Mouse (Mus musculus) neural tube, embryonic 13.5 days (tissue): ENCODE measurements around the gene Vrk1. TPM values are rescaled to one million over a fixed set of nuclear protein-coding genes. Genes with fewer than 3 reads are reported as not detected.
A peak's percentile ranks its signal among the peaks of the same experiment; 100 is the strongest.

Experiments
- ATAC-seq: fragments of 200-750 bp; cut with Nextera tagmentation; 2 replicates; pipeline ENCODE4 v1.8.0; 2017; ENCODE audit warnings: low read depth, mild to moderate bottlenecking, moderate TSS enrichment, moderate library complexity
- H3K27ac ChIP-seq: fragments of 300-500 bp; sonication (generic); replicated peaks from 2 replicates; pipeline ENCODE4 v1.5.1; 2015; ENCODE audit warnings: moderate library complexity, mild to moderate bottlenecking, inconsistent platforms
- H3K27me3 ChIP-seq: fragments of 300-500 bp; sonication (generic); 2 replicates; pipeline ENCODE4 v1.6.1; 2015; ENCODE audit warnings: mild to moderate bottlenecking, inconsistent platforms
- H3K36me3 ChIP-seq: fragments of 300-500 bp; sonication (generic); 2 replicates; pipeline ENCODE4 v1.6.1; 2015; ENCODE audit warnings: mild to moderate bottlenecking, inconsistent platforms
- H3K4me1 ChIP-seq: fragments of 300-500 bp; sonication (generic); replicated peaks from 2 replicates; pipeline ENCODE4 v1.6.1; 2015; ENCODE audit warnings: inconsistent platforms
- H3K4me2 ChIP-seq: fragments of 300-500 bp; sonication (generic); 2 replicates; pipeline ENCODE4 v1.6.1; 2015; ENCODE audit warnings: inconsistent platforms, mild to moderate bottlenecking, moderate library complexity
- H3K4me3 ChIP-seq: fragments of 300-500 bp; sonication (generic); 2 replicates; pipeline ENCODE4 v1.5.1; 2015; ENCODE audit warnings: mild to moderate bottlenecking, inconsistent platforms
- H3K9ac ChIP-seq: fragments of 300-500 bp; sonication (generic); 2 replicates; pipeline ENCODE4 v1.6.1; 2015; ENCODE audit warnings: moderate library complexity, mild to moderate bottlenecking, inconsistent platforms
- H3K9me3 ChIP-seq: fragments of 300-500 bp; sonication (generic); 2 replicates; pipeline ENCODE4 v1.6.1; 2016; ENCODE audit warnings: inconsistent platforms
- WGBS: fragments of 180-500 bp; shearing (Covaris S2); methylation state at CpG from one replicate; pipeline ENCODE4 v1.1.7; 2015; 5-methylcytosine and 5-hydroxymethylcytosine counted together
- polyA plus RNA-seq: library from polyadenylated mRNA; unstranded; fragments of >200 nt; fragmentation: Nextera tagmentation; extraction: Ambion mirVana; gene quantifications from 2 replicates; pipeline ENCODE4 v1.2.1, GENCODE M21; 2015

The Vrk1 gene
- polyA plus RNA-seq, 1 experiment from 2014 or later, result 36.4 TPM

DNA sequence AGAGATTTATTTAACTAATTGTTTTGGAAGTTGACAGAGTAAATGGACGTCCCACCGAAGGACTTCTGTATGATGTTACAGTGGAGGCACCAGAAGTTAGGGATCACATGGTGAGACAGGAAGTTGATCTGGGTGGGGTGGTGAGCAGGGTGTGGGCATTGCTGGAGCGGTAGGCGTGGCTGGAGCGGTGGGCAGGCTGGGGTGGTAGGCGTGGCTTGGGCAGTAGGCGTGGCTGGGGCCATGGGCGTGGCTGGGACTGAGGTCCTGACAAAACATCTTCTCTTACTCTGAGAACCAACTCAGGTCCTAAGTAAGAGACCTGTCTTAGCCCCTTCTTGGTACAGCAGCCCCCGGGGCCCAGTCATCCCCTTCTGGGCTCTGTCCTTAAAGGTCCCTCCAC lies 84.8 kb downstream of the Vrk1 start:
- H3K27ac ChIP-seq, result no peak overlapping the region
- H3K9me3 ChIP-seq, result peaks cover 4% of the 10 kb centered on the region; the same call in 1 of the 2 replicates
- H3K4me2 ChIP-seq, result no peak overlapping the region
- H3K27me3 ChIP-seq, result no peaks in the 10 kb centered on the region
- no peak for ATAC-seq
- WGBS, result 97% methylated on average over 9 of the region's 9 CpGs
- no peaks in the 10 kb centered on the region for H3K4me1 ChIP-seq
- no peak overlapping the region for H3K9ac ChIP-seq
- no peak overlapping the region for H3K4me3 ChIP-seq
- no peaks in the 10 kb centered on the region for H3K36me3 ChIP-seq

DNA sequence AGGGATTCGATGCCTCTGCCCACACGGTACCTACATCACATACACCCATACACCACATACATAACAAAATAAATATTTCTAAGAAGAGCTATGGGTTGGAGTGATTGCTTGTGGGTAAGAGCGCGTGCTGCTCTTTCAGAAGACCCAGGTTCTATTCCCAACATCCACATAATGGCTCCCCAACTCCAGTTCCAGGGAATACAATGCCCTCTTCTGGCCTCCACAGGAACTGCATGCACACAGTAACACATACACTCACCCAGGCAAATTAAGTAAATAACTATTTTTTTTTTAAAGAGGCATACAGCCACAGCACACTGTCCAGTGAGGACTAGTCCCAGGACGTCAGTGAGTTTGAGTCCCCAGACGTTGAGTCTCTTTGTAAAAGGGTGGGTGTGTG lies 92.0 kb downstream of the Vrk1 start:
- 97% methylated on average over 6 of the region's 6 CpGs for WGBS
- H3K4me2 ChIP-seq, result no peak overlapping the region
- no peak for ATAC-seq

GRCm38 (mm10) chr12:106102726-106103643 lies 93.0 kb downstream of the Vrk1 start:
- peak; percentile 63; the same call in 1 of the 2 replicates for ATAC-seq

More for the DNA sequence above, 92.0 kb downstream of the Vrk1 start:
- peaks cover 16% of the 10 kb centered on the region for H3K4me1 ChIP-seq
- H3K36me3 ChIP-seq, result no peaks in the 10 kb centered on the region
- H3K9ac ChIP-seq, result no peak overlapping the region
- no peaks in the 10 kb centered on the region for H3K27me3 ChIP-seq
- no peak overlapping the region for H3K27ac ChIP-seq
- no peak overlapping the region for H3K4me3 ChIP-seq
- H3K9me3 ChIP-seq, result no peaks in the 10 kb centered on the region

GRCm38 (mm10) chr12:106107272-106107671 lies 97.2 kb downstream of the Vrk1 start:
- no peak overlapping the region for H3K9ac ChIP-seq
- no peak for ATAC-seq
- H3K27me3 ChIP-seq, result no peaks in the 10 kb centered on the region
- H3K36me3 ChIP-seq, result no peaks in the 10 kb centered on the region
- H3K4me3 ChIP-seq, result no peak overlapping the region
- H3K4me1 ChIP-seq, result peaks cover 16% of the 10 kb centered on the region
- no peak overlapping the region for H3K4me2 ChIP-seq
- WGBS, result 73% methylated on average over 14 of the region's 14 CpGs
- no peak overlapping the region for H3K27ac ChIP-seq
- no peaks in the 10 kb centered on the region for H3K9me3 ChIP-seq

More at GRCm38 (mm10) chr12:106102726-106103643, 93.0 kb downstream of the Vrk1 start:
- Histone ChIP-seq H3K27ac (peak overlapping the region; percentile 42; the same call in 1 of the 2 replicates), H3K36me3 (no peaks in the 10 kb centered on the region), H3K27me3 (no peaks in the 10 kb centered on the region), H3K4me3 (no peak overlapping the region), H3K9ac (no peak overlapping the region), H3K9me3 (no peaks in the 10 kb centered on the region), H3K4me2 (no peak overlapping the region), H3K4me1 (peaks cover 16% of the 10 kb centered on the region)
- WGBS, result 54% methylated on average over 16 of the region's 16 CpGs

DNA sequence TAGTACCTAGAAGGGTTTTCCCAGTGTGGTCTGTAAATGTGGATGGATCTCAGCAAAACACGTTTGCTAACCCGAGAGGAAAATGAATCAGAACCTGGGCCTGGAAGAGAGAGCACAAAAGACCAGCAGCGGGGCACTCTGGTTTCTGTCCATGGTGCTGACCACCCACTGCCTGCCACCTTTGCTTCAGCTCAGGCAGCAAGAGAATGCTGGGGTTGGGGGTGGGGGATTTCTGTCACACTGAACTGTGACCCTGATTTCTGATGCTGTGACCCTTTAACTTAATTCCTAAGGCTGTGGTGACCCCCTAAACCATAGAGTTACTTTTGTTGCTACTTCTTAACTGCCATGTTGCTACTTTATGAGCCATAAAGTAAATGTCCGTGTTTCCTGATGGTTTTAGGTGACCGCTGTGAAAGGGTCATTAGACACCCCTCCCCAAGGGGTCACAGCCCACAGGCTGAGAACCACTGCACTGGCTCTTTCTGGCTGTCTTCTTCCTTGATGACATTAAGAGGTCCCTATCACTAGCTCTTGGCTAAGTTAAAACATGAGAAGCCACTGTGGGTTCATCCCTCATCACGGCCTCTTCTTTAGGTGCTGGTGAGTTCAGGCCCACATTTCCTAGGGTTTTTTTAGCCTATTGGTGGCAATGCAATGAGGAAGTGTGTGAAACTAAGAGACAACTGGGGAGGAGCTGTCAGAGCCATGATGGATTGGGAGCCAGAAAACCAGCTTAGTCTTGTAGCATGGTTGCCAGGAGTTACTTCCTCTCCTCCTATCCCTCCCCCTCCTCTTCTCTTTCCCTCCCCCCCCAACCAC lies 105.3 kb downstream of the Vrk1 start:
- Histone ChIP-seq H3K36me3 (no peaks in the 10 kb centered on the region), H3K27ac (0 out of 2 replicates have a peak overlapping the region, but pooled peaks have one; percentile 72), H3K4me1 (peaks cover 31% of the 10 kb centered on the region), H3K9ac (no peak overlapping the region), H3K4me2 (no peak overlapping the region), H3K9me3 (no peaks in the 10 kb centered on the region), H3K27me3 (no peaks in the 10 kb centered on the region), H3K4me3 (no peak overlapping the region)
- ATAC-seq, result peak; percentile 36; the same call in 1 of the 2 replicates
- WGBS, result 6% methylated on average over 6 of the region's 6 CpGs

- no peak overlapping the region for H3K9ac ChIP-seq
- H3K4me2 ChIP-seq, result no peak overlapping the region
- no peak overlapping the region for H3K4me3 ChIP-seq
- no peaks in the 10 kb centered on the region for H3K36me3 ChIP-seq
- H3K4me1 ChIP-seq, result peaks cover 31% of the 10 kb centered on the region
- WGBS, result 35% methylated on average over 5 of the region's 5 CpGs
- H3K27me3 ChIP-seq, result no peaks in the 10 kb centered on the region
- peak overlapping the region; percentile 72; the same call in 1 of the 2 replicates for H3K27ac ChIP-seq
- no peak for ATAC-seq
- H3K9me3 ChIP-seq, result no peaks in the 10 kb centered on the region
Measured at GRCm38 (mm10) chr12:106115892-106116206, 105.8 kb downstream of the Vrk1 start.

- Histone ChIP-seq H3K9me3 (no peaks in the 10 kb centered on the region), H3K27me3 (no peaks in the 10 kb centered on the region), H3K27ac (peak overlapping the region; percentile 23; the same call in 1 of the 2 replicates), H3K9ac (no peak overlapping the region), H3K4me3 (no peak overlapping the region), H3K36me3 (no peaks in the 10 kb centered on the region), H3K4me1 (peaks cover 31% of the 10 kb centered on the region), H3K4me2 (no peak overlapping the region)
- WGBS, result 17% methylated on average over 14 of the region's 14 CpGs
- 0 out of 2 replicates have a peak, but pooled peaks have one; percentile 17 for ATAC-seq
Measured at GRCm38 (mm10) chr12:106123276-106123675, 113.2 kb downstream of the Vrk1 start.

GRCm38 (mm10) chr12:106124581-106124980 lies 114.6 kb downstream of the Vrk1 start:
- H3K4me2 ChIP-seq, result no peak overlapping the region
- H3K27me3 ChIP-seq, result no peaks in the 10 kb centered on the region
- WGBS, result 92% methylated on average over 3 of the region's 3 CpGs
- no peaks in the 10 kb centered on the region for H3K9me3 ChIP-seq
- H3K36me3 ChIP-seq, result no peaks in the 10 kb centered on the region
- no peak for ATAC-seq
- peaks cover 43% of the 10 kb centered on the region for H3K4me1 ChIP-seq
- no peak overlapping the region for H3K9ac ChIP-seq
- H3K27ac ChIP-seq, result no peak overlapping the region
- no peak overlapping the region for H3K4me3 ChIP-seq

Other genes starting within 250 kb of the Vrk1 start
- 183 and 212 TPM in 2 replicates for gene Papola, start 225.5 kb upstream of the Vrk1 start, polyA plus RNA-seq